Mouse (Mus musculus) cerebellum, adult 11-12 months (tissue): Measurements from ENCODE around the gene Gal.
A peak's percentile ranks its signal among the peaks of the same experiment; 100 is the strongest.

Experiments used
- DNase-seq: peaks from one replicate; pipeline ENCODE4 v3.0.0; 2022

The Gal gene

GRCm38 (mm10) chr19:3414268-3414733 lies at the start of gene Gal:
TSS of gene Gal (minus strand) at chr19:3414544.
- no peak for DNase-seq

- DNase-seq = no peak
These were observed 45.6 kb upstream of the Gal start for GRCm38 (mm10) chr19:3459986-3460385.

GRCm38 (mm10) chr19:3458331-3459099 lies 44.2 kb upstream of the Gal start:
- DNase-seq = no peak

GRCm38 (mm10) chr19:3457700-3458099 lies 43.4 kb upstream of the Gal start:
- DNase-seq = no peak

- DNase-seq = peak; percentile 10
These were observed 37.3 kb upstream of the Gal start for GRCm38 (mm10) chr19:3451649-3452048.

GRCm38 (mm10) chr19:3451170-3451569 lies 36.8 kb upstream of the Gal start:
- DNase-seq = peak; percentile 43

GRCm38 (mm10) chr19:3450714-3451113 lies 36.4 kb upstream of the Gal start:
- DNase-seq = no peak

GRCm38 (mm10) chr19:3449248-3449647 lies 34.9 kb upstream of the Gal start:
- DNase-seq = no peak

- no peak for DNase-seq
These were observed 33.0 kb upstream of the Gal start for GRCm38 (mm10) chr19:3447348-3447747.

GRCm38 (mm10) chr19:3441092-3441491 lies 26.7 kb upstream of the Gal start:
- DNase-seq = no peak

- no peak for DNase-seq
These were observed 26.3 kb upstream of the Gal start for GRCm38 (mm10) chr19:3440667-3441066.

- DNase-seq = no peak
These were observed 23.6 kb upstream of the Gal start for GRCm38 (mm10) chr19:3437980-3438379.

- no peak for DNase-seq
These were observed 22.5 kb upstream of the Gal start for GRCm38 (mm10) chr19:3436840-3437239.

- no peak for DNase-seq
These were observed 21.5 kb upstream of the Gal start for GRCm38 (mm10) chr19:3435824-3436223.

GRCm38 (mm10) chr19:3434641-3435040 lies 20.3 kb upstream of the Gal start:
- no peak for DNase-seq

- no peak for DNase-seq
These were observed 19.8 kb upstream of the Gal start for GRCm38 (mm10) chr19:3434124-3434523.

GRCm38 (mm10) chr19:3431969-3432368 lies 17.6 kb upstream of the Gal start:
- DNase-seq = no peak

- DNase-seq = no peak
These were observed 16.7 kb upstream of the Gal start for GRCm38 (mm10) chr19:3431066-3431465.

GRCm38 (mm10) chr19:3429156-3429816 lies 14.9 kb upstream of the Gal start:
- no peak for DNase-seq

- DNase-seq = no peak
These were observed 13.9 kb upstream of the Gal start for GRCm38 (mm10) chr19:3428057-3428830.

GRCm38 (mm10) chr19:3424214-3424613 lies 9.9 kb upstream of the Gal start:
- DNase-seq = no peak

- DNase-seq = no peak
These were observed 8.6 kb upstream of the Gal start for GRCm38 (mm10) chr19:3422981-3423380.

GRCm38 (mm10) chr19:3422488-3422887 lies 8.1 kb upstream of the Gal start:
- DNase-seq = no peak

GRCm38 (mm10) chr19:3419251-3419650 lies 4.9 kb upstream of the Gal start:
- no peak for DNase-seq
